Mouse (Mus musculus) gastrocnemius, postnatal 36 days (tissue): ENCODE measurements around the gene Dzip1. TPM values are rescaled to one million over a fixed set of nuclear protein-coding genes. Genes with fewer than 3 reads are reported as not detected.

ENCODE experiments used
- DNase-seq, 2 experiments: peaks; one replicate each; pipeline ENCODE4 v3.0.0; 2022
- intact Hi-C: fragments of 180-260 bp; cut with DNase I; formaldehyde crosslinking; loops from one replicate; pipeline ENCODE4 v1.15.1; 2025
- long read RNA-seq, 2 experiments: library from polyadenylated mRNA; stranded (forward); transcript quantifications; one replicate each; pipeline ENCODE4 v2.0.0; 2021
- total RNA-seq, 2 experiments: library from RNA; stranded (reverse); gene quantifications; 2 replicates each; pipeline ENCODE4 v1.2.3; 2021

Gene Dzip1
- total RNA-seq = 1 to 10 TPM; 1.5 to 1.6 TPM
- long read RNA-seq, experiment 1 = 0 reads
- long read RNA-seq, experiment 2 = 0 reads

DNA sequence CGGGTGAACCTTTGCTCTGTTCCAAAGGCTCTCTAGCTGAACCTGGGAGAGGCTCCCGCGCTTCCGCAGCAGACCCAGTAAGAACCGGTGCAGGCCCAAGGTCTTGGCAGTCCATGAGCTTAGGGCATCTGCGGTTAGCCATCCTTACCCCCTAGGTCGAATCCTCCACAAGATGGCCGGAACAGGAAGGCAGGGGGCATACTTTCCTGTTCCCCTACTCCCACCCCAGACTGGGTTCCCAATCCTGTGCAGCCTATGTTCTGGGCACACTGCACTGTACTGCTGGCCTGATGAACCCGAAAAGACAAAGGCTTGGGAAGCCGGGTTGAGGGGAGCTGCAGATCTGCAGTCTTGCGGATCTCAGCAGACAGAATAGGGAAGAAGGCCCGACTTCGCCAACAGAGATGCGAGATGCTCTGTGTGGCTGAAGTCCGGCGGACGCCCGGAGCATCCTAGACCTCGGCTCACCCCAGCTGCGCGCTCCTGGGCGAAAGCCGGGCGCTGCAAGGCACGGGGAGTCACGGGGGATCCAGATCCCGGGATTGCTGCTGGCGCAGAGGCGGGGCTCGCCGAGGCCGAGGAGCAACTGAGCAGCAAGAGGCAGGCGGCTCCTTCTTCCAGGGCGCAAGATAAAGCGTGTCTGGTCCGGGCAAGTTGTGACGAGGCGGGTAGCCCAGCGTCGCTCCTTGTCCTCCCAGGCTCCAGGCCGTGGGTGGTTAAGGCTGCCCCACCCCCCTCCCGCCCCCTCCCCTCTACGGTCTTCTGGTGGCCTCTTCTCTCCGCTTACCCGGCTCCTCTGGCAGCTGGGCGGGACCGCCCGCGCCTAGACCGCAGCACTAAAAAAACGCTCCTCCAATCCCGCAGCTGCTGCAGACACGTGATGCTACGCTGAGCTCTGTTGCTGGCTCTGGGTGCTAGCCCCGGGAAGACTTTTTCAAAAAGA, at the start of gene Dzip1:
Dzip1 (minus strand) TSS at position 788 of the 943 bp plus-strand sequence.
- intact Hi-C loops = no loop called here
- peak; percentile 47 to 53 for DNase-seq

DNA sequence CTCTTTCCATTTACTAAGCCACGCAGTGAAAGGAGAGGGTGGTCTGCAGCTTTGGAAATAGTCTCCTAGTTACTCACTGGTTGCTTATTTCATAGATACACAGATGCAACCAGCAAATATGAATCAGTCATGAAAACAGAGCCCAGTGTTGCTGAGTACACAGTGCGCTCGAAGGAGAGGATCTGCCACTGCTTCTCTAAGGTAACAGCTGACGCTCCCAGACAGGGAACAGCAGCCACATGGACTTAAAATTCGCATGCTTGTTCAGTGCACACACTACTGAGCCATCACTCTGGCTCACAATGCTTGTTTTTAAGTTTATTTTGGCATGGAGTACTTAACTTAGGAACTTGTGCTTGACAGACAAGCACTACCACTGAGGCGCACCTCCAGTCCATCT, 47.0 kb upstream of the Dzip1 start:
- intact Hi-C loops = no loop called here
- DNase-seq = no peak

DNA sequence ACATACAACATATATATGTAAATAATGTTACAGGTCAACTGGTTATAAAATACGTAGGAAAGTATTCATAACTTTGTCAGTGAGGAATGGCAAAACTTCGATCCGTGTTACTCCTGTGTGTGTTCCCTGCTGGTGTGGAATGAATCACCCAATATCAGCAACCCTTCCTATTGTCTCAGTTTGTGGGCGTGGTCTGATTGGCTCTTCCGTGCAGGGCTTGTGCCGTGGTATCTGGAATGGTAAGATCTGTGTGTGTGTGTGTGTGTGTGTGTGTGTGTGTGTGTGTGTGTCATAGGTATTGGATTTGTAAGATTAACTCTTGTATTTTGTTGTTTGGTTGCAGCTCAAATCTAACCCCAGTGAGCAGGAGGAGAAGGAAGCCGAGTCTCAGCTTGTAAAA, 42.4 kb upstream of the Dzip1 start:
- no peak for DNase-seq
- intact Hi-C loops = no loop called here

DNA sequence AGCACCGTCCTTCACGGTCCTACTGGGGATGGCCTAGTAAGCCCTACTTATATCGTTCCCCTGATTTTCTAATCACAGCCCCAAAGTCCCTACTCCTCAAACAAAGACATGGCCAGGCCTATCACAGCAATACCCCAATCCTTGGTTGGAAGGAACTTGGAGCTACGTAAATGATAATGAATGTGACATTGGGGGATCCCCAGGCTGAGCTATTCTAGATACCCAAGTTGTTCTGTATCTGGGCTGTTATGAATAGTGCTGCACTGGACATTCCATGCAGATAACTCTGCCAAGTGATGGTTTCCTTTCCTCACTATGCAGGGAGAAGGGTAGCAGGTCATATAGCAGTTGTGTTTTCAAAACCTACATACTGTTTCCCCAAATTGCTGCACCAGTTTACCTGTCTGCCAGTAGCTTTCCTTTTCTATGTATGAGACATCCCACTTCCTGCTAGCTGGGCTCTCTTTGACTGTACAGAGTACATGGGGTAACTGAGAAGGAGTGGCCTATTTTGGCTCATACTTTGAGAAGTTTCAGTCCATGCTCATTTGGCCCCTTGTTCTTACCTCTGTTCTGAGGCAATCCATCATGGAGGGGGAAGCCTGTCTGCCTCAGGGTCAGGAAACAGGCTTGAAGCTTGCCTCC, 40.2 kb upstream of the Dzip1 start:
- intact Hi-C loops = no loop called here
- DNase-seq = no peak

DNA sequence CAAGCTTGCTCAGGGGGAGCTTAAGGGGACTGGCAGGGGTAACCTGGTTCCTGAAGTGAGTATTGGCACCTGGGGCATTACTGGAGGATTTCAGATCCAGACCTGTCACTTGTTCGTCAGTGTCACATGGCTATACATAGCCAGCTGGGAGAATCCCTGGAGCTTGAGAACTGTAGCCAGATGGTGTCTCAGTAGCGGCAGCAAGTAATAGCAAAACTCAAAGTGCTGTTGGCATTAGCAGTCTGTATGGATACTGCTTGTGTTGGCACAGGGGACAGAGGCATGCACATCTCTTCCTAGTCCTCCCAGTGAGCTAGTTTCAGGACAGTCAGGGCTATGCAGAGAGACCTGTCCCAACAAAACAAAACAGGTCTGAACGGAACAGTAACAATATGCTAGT, 32.8 kb upstream of the Dzip1 start:
- DNase-seq = no peak
- intact Hi-C loops = no loop called here

DNA sequence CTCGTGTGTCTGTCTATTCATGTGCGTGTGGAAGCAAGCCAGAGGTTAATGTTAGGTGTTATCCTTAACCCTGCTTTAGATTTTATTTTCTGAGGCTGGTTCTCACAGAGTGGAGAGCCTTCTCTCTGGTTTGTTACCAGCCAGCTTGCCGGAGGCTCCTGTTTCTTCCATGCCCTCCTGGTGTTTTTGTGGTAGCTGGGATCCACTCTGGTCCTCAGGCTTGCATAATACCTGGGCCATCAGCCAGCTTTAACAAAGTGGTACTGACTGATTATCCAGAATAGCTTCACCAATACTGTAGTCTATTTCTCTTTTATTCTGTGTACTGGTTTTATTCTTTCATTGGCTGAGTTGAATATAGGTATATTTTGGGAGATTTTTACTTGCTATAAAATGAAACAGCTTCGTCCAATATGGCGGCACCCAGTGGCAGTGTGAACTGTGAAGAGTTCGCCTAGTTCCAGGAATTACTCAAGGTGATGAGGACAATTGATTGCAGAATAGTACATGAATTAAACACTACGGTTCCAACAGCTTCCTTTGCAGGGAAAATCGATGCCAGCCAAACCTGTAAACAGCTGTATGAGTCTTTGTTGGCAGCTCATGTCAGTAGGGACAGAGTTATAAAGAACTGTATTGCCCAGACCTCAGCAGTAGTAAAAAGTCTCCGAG, 26.8 kb upstream of the Dzip1 start:
- DNase-seq = no peak
- intact Hi-C loops = loop anchor here (5.0 kb wide), 1 partner anchor 40 kb away; no protein-coding TSS in a partner anchor

DNA sequence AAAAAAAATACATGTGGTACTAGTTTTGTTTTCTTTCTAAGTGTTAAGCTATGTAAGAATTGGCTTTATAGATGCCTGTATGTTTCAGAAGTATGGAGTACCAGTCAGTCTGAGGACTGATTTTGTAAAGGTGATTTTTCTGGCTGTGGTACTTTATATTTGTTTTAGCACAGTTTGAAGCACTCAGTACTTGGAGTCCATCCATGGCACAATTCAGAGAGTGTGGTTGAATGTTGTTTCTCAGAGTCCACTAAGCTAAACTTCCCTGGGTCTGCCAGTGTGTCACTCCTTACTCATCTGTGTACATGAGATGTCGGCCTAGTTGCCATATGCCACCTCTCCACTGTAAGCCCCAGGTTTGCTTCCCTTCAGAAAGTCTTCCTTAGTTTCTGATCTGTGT, 23.6 kb upstream of the Dzip1 start:
- intact Hi-C loops = no loop called here
- no peak for DNase-seq

DNA sequence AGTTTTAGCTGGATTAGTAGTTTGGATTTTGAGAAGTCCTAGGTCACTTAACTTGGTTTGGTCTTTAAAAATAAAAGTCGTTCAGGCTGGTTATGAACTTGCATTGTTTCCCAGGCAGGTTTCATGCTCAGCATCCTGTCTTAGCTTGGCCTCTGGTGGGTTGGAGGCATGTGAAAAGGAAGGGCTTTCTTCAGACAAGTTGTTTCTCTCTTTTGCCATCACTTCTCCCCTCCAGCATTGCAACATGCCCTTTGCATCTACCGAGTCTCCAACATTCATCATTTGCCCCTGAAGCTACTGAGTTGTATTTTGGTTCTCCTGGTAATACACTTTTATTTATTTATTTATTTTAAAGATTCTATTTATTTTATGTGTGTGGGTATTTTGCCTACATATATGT, 19.4 kb upstream of the Dzip1 start:
- no peak for DNase-seq
- intact Hi-C loops = no loop called here

DNA sequence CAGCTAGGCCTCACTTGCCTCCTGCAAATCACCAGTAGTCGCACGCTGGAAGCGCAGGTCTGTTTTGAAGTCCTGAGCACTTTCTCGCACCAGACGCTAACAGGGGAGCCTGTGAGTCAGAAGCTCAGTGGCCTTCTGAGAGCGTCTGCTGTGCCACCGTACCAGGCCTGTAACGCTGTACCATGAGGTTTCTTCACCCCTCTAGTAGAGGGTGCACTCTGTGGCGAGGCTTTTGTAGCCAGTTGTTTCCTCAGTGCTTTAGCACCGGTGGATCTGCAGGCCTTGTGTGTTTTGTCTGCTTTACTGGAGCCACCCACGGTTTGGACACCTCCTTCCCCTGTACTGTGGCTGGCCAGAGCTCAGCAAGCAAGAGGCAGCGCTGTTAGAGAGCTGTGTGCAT, 16.8 kb upstream of the Dzip1 start:
- intact Hi-C loops = no loop called here
- DNase-seq = no peak

DNA sequence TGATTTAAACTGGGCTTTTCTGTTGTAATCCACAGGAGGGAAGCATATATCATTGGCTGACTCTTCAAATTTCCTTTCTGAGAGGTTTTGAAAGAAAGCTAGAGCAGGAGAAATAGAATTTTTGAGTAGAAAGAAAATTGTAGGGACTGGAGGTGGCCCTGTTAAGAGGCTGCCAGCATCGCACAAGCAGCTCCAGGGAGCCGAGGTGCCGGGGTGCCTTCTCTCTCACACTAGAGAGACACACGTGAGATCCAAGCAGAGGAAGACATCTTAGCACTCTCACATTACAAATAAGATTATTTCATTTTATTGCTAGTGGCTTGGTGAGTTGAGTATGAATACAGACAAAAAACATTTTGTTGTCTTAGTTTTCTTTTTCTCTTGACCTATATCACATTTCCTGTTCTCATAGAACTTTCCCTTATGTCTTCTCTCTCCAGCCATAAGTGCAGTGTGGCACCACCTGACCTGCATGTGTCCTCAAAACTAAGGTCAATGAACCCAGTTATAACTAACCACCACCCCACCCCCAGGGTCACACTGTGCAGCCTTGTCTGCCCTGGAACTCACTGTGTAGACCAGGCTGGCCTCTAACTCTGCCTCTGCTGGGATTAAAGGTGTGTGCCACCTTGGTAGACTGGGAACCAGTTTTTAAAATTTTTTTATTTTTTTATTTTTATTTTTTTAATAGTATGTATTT, 15.7 kb upstream of the Dzip1 start:
- intact Hi-C loops = no loop called here
- DNase-seq = no peak

DNA sequence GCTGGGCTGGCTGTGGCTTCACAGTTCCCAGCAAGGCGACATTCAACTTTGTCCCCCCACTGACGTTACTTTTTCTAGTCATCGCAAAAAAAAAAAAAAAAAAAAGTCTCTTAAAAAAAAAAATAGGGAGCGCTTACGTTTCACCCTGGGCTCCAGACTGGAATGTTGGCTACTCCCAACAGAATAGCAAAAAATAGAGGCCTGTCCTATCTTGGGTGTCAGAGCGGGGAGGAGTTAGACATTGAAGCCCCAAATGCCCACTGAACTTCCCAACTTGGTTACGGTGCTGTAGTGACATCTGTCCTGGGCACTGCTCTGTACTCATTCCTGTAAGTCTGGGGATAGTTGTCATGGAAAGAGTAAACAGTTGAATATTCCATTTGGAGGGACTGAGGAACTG, 13.3 kb upstream of the Dzip1 start:
- intact Hi-C loops = no loop called here
- no peak for DNase-seq

DNA sequence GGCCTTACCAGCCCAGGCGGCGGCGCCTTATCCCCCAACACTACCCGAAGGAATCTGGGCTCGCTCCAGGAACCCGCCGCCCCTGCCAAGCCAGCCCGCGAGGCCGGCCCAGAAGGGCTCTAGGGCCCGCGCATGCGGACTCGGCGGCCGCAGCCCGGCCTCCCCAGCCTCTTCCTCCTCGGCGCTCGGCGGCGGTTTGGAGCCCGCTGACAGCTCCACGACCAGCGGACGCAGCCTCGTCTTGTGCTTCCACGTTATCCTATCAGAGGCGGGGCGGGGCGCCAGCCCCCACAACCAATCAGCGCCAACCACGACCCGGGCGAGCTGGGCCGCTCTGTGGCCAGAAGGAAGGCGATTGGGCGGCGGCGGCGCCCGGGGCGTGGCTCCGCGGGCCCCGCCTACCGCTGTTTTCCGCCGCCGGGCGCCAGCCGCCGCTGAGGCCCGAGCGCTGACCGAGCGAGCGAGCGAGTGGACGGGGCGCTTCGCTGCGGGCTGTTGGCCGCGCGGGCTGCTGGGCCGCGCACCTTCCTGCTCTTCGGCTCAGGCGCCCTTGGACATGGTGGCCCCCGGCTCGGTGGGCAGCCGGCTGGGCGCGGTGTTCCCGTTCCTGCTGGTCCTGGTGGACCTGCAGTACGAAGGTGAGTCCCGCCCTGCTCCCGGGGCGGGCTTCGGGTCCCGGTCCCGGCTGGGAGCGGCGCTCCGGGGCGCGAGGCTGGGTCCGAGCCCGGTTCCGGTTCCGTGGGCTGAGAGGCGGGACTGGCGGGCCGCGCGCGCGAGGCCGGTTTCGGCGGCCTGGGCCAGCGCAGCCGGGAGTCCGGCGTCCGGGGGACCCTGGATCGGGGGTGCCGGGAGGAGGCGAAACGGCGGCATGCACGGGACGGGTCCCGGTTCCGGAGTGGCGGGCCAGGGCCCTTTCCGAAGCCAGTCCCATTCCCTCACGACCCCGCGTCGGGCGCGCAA, 12.6 kb upstream of the Dzip1 start, which contains the start of gene Dnajc3:
Dnajc3 (plus strand) TSS at position 444 of the 960 bp plus-strand sequence.
- intact Hi-C loops = no loop called here
- DNase-seq = peak; percentile 99 to 100

DNA sequence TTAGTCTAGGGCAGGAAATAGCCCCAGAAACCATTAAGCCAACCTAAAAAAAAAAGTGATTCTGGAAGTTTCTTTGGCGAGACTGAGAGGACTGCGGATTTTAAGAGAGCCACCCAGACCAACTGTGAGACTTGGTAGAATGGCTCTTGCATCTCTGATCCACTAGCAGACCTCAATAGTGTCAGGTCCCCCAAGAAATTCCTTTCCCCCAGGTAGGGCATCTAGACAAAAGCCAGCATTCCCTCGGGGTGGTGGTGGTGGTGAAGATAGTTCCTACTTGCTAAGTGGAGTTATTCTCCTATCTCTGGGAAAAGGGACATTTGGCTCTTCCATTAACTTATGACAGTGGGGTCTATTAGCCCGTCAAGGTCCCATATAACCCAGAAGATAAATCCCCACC, 11.7 kb upstream of the Dzip1 start:
- intact Hi-C loops = no loop called here
- no peak for DNase-seq

DNA sequence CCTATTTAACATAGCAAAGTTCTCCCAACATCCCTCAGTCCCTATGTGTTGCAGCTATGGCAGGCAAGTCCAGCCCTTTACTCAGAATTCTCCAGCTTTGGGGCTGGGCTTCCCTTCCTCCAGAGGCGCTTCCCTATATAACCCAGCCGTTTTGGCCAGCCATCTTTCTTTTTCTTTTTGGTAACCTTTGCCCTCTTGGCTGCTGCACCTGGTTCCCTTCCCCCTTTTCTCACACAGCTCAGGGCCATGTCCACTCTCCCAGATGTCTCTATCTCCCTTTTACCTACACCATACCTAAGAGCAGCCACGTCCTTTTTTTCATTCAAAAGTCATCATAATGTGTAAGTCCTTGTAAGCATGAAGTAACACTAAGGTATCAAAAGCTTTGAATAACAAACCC, 11.0 kb upstream of the Dzip1 start:
- no peak for DNase-seq
- intact Hi-C loops = no loop called here

DNA sequence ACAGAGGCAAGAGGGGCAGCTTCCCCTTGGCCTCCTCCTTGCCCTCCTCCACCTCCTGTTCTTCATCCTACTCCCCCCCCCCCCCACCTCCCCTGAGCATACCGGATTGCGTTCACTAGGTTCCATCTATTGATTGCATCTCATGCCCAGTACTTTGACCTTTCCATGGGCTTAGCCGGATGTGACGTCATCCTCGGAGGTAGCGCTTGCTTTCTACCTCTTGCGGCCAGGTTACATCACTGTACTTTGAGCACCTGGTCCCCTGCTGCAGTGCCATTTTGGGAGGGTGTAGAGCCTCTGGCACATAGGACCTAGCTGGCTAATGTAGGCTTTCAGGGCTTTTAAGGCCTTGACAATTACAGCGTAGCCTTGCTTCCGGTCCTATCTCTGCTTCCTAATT, 9.4 kb upstream of the Dzip1 start:
- intact Hi-C loops = no loop called here
- no peak for DNase-seq

DNA sequence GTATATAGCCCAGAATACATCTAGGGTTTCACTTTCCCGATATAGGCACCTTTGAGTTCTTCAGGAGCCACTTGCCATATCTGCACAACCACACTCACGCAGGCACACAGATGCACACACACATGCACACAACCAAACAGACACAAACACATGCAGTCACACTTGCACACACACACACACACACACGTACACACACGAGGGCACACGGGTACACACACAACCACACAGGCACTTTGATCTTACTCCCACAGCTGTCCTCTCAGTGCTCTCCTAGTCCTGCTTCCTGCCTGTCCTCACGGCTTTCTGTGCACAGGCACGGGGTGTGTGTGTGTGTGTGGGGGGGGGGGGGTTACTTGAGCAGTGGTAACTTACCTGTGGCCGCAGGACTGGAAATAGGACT, 7.7 kb upstream of the Dzip1 start:
- intact Hi-C loops = no loop called here

DNA sequence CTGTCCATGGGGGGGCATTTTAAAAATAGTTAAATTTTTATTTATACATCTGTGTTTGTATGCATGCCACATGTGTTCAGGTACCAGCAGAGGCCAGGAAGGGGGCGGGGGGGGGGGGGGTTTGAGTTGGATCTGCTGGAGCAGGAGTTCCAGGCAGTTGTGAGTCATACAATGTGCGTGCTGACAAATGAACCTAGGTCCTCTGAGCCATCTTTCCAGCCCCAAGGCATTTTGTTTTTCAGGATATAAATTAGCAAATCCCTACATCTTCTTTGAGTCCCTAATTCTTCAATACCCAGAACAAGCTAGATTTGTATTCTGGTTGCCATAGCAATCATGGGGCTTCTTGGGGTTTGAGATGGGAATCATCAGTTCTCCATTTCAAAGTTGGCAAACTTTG, 5.9 kb upstream of the Dzip1 start:
- intact Hi-C loops = no loop called here
- no peak for DNase-seq

More for the DNA sequence above, 7.7 kb upstream of the Dzip1 start:
- no peak for DNase-seq

DNA sequence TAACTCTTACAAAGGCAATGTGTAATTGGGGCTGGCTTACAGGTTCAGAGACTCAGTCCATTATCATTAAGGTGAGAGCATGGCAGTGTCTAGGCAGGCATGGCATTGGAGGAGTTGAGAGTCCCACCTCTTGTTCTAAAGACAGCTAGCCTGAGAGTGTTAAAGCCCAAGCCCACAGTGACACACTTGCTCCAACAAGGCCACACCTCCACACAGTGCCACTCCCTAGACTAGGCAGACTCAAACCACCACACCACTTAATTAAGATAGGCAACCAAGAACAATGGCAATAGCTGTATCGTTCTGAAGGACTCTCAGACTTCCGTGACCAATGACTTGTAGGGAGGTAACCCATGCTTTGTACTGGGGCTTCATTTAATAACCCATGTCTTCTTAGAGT, 5.5 kb upstream of the Dzip1 start:
- DNase-seq = no peak
- intact Hi-C loops = no loop called here

DNA sequence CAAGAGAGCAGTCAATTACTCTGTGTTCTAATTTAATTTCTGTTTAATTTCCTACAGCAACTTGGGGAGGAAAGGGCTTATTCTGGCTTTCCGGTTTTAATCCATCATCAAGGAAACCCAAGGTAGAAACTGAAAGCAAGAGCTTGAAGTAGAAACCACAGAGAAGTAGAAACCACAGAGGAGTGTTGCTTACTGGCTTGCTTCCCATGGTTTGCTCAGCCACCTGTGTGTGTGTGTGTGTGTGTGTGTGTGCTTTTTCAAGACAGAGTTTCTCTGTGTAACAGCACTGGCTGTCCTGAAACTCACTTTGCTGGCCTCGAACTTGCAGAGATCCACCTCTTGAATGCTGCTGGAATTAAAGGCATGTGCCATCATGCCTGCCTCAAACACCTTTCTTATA, 4.5 kb upstream of the Dzip1 start:
- intact Hi-C loops = no loop called here
- DNase-seq = no peak

DNA sequence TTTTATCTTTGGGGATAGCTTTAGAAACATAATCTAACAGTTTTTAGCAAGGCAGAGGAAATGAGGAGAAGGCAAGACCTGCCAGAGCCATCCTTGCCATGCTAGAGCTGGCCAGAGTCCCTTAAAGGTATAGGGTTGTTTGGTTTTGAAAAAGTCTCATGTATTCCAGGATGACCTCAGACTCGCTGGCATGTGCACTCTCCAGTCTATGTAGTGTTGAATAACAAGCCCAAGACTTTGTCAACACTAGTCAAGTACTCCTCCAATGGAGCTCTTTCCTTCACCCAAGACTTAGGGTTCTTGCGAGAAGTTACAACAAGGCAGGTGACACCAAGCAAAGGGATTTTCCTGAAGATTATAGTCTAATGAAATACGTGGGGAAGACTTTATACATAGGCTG, 3.3 kb upstream of the Dzip1 start:
- intact Hi-C loops = no loop called here
- no peak for DNase-seq
